Comparison of ENCODE assay signal across 21 mouse cellular contexts in genomic region chr2:131664575-131664974, GRCm38 (mm10).
A peak's percentile ranks its signal among the peaks of the same experiment; 100 is the strongest.
DNase-seq lines count a peak whose midpoint lies in the region; ATAC-seq and TF ChIP-seq lines count a peak whose summit lies in the region.
"Had no signal": no experiment of that assay in that cellular context is flagged by ENCODE, and none has a peak within 500 bp of the region (broad histone marks: within the 10 kb centered on the region; RNA-seq: fewer than 3 reads in every experiment).

No protein-coding gene starts in this region.

- no peaks in the 10 kb centered on the region for H3K27me3 ChIP-seq in liver, embryonic 11.5 days (replicated peaks; ENCODE audit: control insufficient read depth, insufficient read depth, low read length)
- H3K27me3 ChIP-seq: embryonic facial prominence, embryonic 12.5 days; forebrain, embryonic 15.5 days; heart, embryonic 13.5 days; hindbrain, embryonic 15.5 days had no signal

- H3K27ac ChIP-seq in left cerebral cortex, adult 2 months, result peak overlapping the region; percentile 81
- H3K27ac ChIP-seq in liver, embryonic 11.5 days (ENCODE audit: low read depth, low read length), result no peak overlapping the region
- H3K27ac ChIP-seq: embryonic facial prominence, embryonic 12.5 days; forebrain, embryonic 15.5 days; heart, embryonic 13.5 days; hindbrain, embryonic 15.5 days had no signal

- no peaks in the 10 kb centered on the region for H3K4me1 ChIP-seq in liver, embryonic 11.5 days (replicated peaks; ENCODE audit: control insufficient read depth, insufficient read depth, low read length)
- H3K4me1 ChIP-seq: embryonic facial prominence, embryonic 12.5 days; forebrain, embryonic 15.5 days; hindbrain, embryonic 15.5 days had no signal

- H3K36me3 ChIP-seq in liver, embryonic 11.5 days (ENCODE audit: control insufficient read depth, insufficient read depth, low read length), result no peaks in the 10 kb centered on the region
- H3K36me3 ChIP-seq: embryonic facial prominence, embryonic 12.5 days; forebrain, embryonic 15.5 days; G1E; heart, embryonic 13.5 days; hindbrain, embryonic 15.5 days had no signal

- peak; percentile 83 for ATAC-seq in frontal cortex, adult (ENCODE audit: low TSS enrichment)
- ATAC-seq in liver, embryonic 11.5 days (replicated peaks; ENCODE audit: low FRiP score), result no peak
- ATAC-seq: CD4-positive, CD25-positive, alpha-beta regulatory T cell, adult 4 months; forebrain, embryonic 15.5 days had no signal

- TF ChIP-seq CTCF in left cerebral cortex, adult 2 months (IDR thresholded peaks at IDR 0.05), result no peak

- H3K9ac ChIP-seq in liver, embryonic 11.5 days (ENCODE audit: low read depth, low read length), result no peak overlapping the region
- H3K9ac ChIP-seq: embryonic facial prominence, embryonic 12.5 days; forebrain, embryonic 15.5 days; heart, embryonic 13.5 days; hindbrain, embryonic 15.5 days had no signal

- no peaks in the 10 kb centered on the region for H3K9me3 ChIP-seq in liver, embryonic 11.5 days (ENCODE audit: control insufficient read depth, low read length)
- H3K9me3 ChIP-seq: embryonic facial prominence, embryonic 12.5 days; forebrain, embryonic 15.5 days; G1E; heart, embryonic 13.5 days; hindbrain, embryonic 15.5 days had no signal

- intact Hi-C loops in left cerebral cortex, adult 2 months (cut with DNase I), result loop anchor here (2.0 kb wide), 1 partner anchor 102 kb away; the partner anchor contains the start of gene Adra1d

- WGBS in liver, embryonic 11.5 days, result 83% methylated on average over 3 of the region's 3 CpGs

- no peak for DNase-seq in frontal cortex, postnatal 10 days (ENCODE audit: low spot score in 2 of 2)
- DNase-seq in left cerebral cortex, adult 2 months (ENCODE audit: extremely low spot score in 1 of 2, low spot score in 2 of 2), result peak in 1 of 2 experiments; percentile 52
- DNase-seq in left cerebral cortex, adult 11 months (ENCODE audit: low spot score), result no peak
- peak; percentile 20 to 75 for DNase-seq in right cerebral cortex, postnatal 36 days (ENCODE audit: low spot score in 2 of 2)
- DNase-seq in right cerebral cortex, postnatal 14 days, result no peak
- DNase-seq in liver, embryonic 11.5 days (ENCODE audit: low spot score), result no peak
- DNase-seq: adrenal gland, postnatal 10 days; B cell, adult 2 months; cerebellum, adult 11-12 months; cerebellum, adult 9-10 months; cerebellum, postnatal 25 days; gastrocnemius, postnatal 36 days; heart, adult 11 months; heart, postnatal 36 days had no signal

- H3K4me3 ChIP-seq in left cerebral cortex, adult 2 months, result no peak overlapping the region
- no peak overlapping the region for H3K4me3 ChIP-seq in liver, embryonic 11.5 days (ENCODE audit: low read depth, low read length)
- H3K4me3 ChIP-seq: embryonic facial prominence, embryonic 12.5 days; forebrain, embryonic 15.5 days; heart, embryonic 13.5 days; hindbrain, embryonic 15.5 days had no signal

- H3K4me2 ChIP-seq in liver, embryonic 11.5 days, result no peak overlapping the region
- H3K4me2 ChIP-seq: embryonic facial prominence, embryonic 12.5 days; forebrain, embryonic 15.5 days; heart, embryonic 13.5 days; hindbrain, embryonic 15.5 days had no signal

Comparison
In these comparisons a context has a peak if more than half of its experiments do, and no peak if none do; other contexts are left out.
1. DNase-seq: peak in right cerebral cortex, postnatal 36 days (2 of 2); none in frontal cortex, postnatal 10 days (0 of 2), left cerebral cortex, adult 11 months (single experiment), right cerebral cortex, postnatal 14 days (single experiment) and liver, embryonic 11.5 days (single experiment).